Mouse (Mus musculus): ENCODE results near the gene Klhl21.

DNA sequence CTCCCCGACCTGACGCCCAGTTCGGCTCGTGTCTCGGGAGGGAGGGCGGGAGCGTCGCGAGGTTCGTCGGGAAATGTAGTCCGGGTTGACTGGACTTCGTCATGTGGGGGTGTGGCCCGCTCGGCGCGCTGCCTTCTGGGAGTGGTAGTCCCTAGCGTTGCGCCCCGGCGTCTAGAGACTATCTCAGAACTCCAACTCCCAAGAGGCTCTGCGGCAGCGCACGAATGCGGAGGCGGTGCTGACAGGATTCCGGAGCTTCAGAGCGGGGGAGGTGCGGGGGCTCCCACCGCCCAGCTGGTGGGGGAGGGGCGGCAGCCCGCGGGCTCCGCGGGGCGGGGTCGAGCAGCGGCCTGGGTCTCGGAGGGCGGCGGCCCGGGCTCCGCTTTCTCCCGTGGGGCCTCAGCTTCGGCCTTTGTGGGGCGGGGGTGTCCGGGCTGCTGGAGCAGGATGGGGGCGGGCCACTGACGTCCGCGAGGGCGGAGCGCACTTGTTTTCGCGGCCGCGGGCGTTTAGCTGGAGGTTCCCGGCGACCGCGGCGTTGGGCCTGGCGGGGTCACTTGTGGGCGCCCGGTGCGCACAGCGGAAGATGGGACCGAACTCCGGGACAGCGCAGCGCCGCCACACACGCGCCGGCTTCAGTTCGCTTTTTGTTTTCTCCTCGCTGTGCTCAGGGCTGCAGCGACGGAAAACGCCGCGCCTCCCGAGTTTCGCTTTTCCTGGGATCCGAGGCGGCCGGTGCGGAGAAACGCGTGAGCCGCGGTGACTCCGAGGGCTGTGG is 12.2 kb upstream of the Klhl21 start, which contains the start of gene Phf13:
- TF ChIP-seq GATA1 (IDR thresholded peaks at IDR 0.05; ENCODE audit: borderline replicate concordance, low read length) (no peak), FLI1 (IDR thresholded peaks at IDR 0.05; ENCODE audit: low read length) (no peak)
